Mouse (Mus musculus): Measurements from ENCODE around the gene Ergic1.

DNA sequence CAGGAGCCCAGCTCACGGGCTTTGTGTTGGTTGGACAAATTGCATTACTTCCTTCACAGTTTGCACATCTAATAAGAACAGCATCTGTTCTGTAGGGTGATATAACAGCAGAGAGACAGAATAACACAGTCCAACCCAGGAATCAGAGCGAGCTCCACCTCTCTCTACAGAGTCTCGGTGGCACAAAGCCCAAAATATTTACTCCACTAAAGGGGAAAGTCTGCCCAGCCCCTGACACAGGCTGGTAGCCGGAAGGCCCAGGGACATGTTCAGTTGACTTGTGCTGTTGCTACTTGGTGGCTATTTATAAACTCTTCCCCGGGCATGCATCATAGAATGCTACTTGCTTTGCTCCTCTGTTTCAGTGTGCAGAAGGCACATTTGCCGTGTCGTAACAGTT is 48.3 kb upstream of the Ergic1 start:
- TF ChIP-seq CTCF (IDR thresholded peaks at IDR 0.05; ENCODE audit: borderline replicate concordance, extremely low read depth, insufficient read depth, insufficient read length) (no peak), POLR2A (IDR thresholded peaks at IDR 0.05; ENCODE audit: borderline replicate concordance, extremely low read depth, insufficient read depth, insufficient read length, poor library complexity, severe bottlenecking) (no peak)

Measured in brain, embryonic 14.5 days (tissue).